Mouse (Mus musculus): ENCODE data around the gene Rdh11.

- TF ChIP-seq GATA1 (IDR thresholded peaks at IDR 0.05; ENCODE audit: low read length) (no peak; the same call in 1 of the 2 replicates), TAL1 (IDR thresholded peaks at IDR 0.05; ENCODE audit: low read length) (no peak)
Observed at GRCm38 (mm10) chr12:79190931-79191673, 991 bp downstream of the Rdh11 start.

Data from erythroblast, embryonic 14.5 days (primary cell).